Mouse (Mus musculus) MEL (cell line): ENCODE measurements around the gene Tcte1. TPM values are rescaled to one million over a fixed set of nuclear protein-coding genes. Genes with fewer than 3 reads are reported as not detected.

Experiments used
- DNase-seq: peaks from one replicate; pipeline ENCODE4 v3.0.0; 2011; ENCODE audit warnings: low read depth, low spot score
- H3K27ac ChIP-seq: 2 replicates; pipeline ENCODE4 v1.5.1; 2012; ENCODE audit warnings: low read depth, mild to moderate bottlenecking, control low read depth, low read length, moderate library complexity; ENCODE audit not compliant: control insufficient read depth
- H3K27me3 ChIP-seq, 2 experiments: fragments of 150-350 bp in 1 of 2; sonication (generic) in 1 of 2; 2 replicates each; pipeline ENCODE4 v1.6.1; 2012; ENCODE audit warnings: low read length in 2 of 2, mild to moderate bottlenecking in 2 of 2, improper control_type of control experiment in 1 of 2, moderate library complexity in 1 of 2; ENCODE audit not compliant: insufficient read depth in 2 of 2, control insufficient read depth in 1 of 2
- H3K36me3 ChIP-seq, 2 experiments: 2 replicates each; pipeline ENCODE4 v1.6.1; 2012 to 2014; ENCODE audit warnings: low read length in 2 of 2, improper control_type of control experiment in 1 of 2, inconsistent platforms in 1 of 2, mild to moderate bottlenecking in 1 of 2; ENCODE audit not compliant: insufficient read depth in 2 of 2, control insufficient read depth in 1 of 2
- H3K4me1 ChIP-seq, 2 experiments: fragments of 150-350 bp in 1 of 2; sonication (generic) in 1 of 2; 2 replicates each; pipeline ENCODE4 v1.6.1; 2012; ENCODE audit warnings: low read length in 2 of 2, improper control_type of control experiment in 1 of 2, mild to moderate bottlenecking in 1 of 2; ENCODE audit not compliant: insufficient read depth in 2 of 2, control insufficient read depth in 1 of 2
- H3K4me3 ChIP-seq, 2 experiments: fragments of 150-350 bp in 1 of 2; sonication (generic) in 1 of 2; 2 replicates each; pipeline ENCODE4 v1.5.1; 2012; ENCODE audit warnings: low read depth in 2 of 2, low read length in 2 of 2, mild to moderate bottlenecking in 2 of 2, moderate library complexity in 2 of 2, control low read depth in 1 of 2, improper control_type of control experiment in 1 of 2; ENCODE audit not compliant: control insufficient read depth in 1 of 2, insufficient read depth in 1 of 2
- H3K79me2 ChIP-seq: 2 replicates; pipeline ENCODE4 v1.6.1; 2012; ENCODE audit warnings: mild to moderate bottlenecking, low read length, moderate library complexity; ENCODE audit not compliant: control insufficient read depth, poor library complexity, insufficient read depth
- H3K9ac ChIP-seq: 2 replicates; pipeline ENCODE4 v1.6.1; 2012; ENCODE audit warnings: low read depth, mild to moderate bottlenecking, control low read depth, low read length, moderate library complexity; ENCODE audit not compliant: control insufficient read depth, poor library complexity, severe bottlenecking
- H3K9me3 ChIP-seq: fragments of 150-350 bp; sonication (generic); replicated peaks from 2 replicates; pipeline ENCODE4 v1.6.1; 2012; ENCODE audit warnings: mild to moderate bottlenecking, low read length, improper control_type of control experiment, moderate library complexity; ENCODE audit not compliant: insufficient read depth
- BHLHE40 ChIP-seq: IDR thresholded peaks from 2 replicates; pipeline ENCODE4 v1.6.1; 2012; ENCODE audit warnings: low read depth, mild to moderate bottlenecking, inconsistent platforms, low read length, improper control_type of control experiment, borderline replicate concordance
- CTCF ChIP-seq, 3 experiments: IDR thresholded peaks in 2 of 3; conservative IDR thresholded peaks in 1 of 3; 2 replicates each; pipeline ENCODE4 v1.5.1; 2011 to 2012; ENCODE audit warnings: low read length in 3 of 3, low read depth in 2 of 3, mild to moderate bottlenecking in 2 of 3, improper control_type of control experiment in 1 of 3, inconsistent platforms in 1 of 3, mixed read lengths in 1 of 3, moderate library complexity in 1 of 3; ENCODE audit not compliant: control insufficient read depth in 1 of 3, insufficient read depth in 1 of 3, poor library complexity in 1 of 3, severe bottlenecking in 1 of 3
- E2F4 ChIP-seq: IDR thresholded peaks from 2 replicates; pipeline ENCODE4 v1.6.1; 2011; ENCODE audit warnings: low read depth, low read length, improper control_type of control experiment, borderline replicate concordance
- GABPA ChIP-seq: IDR thresholded peaks from 2 replicates; pipeline ENCODE4 v1.6.1; 2012; ENCODE audit warnings: low read depth, mild to moderate bottlenecking, inconsistent platforms, low read length, improper control_type of control experiment, moderate library complexity
- HCFC1 ChIP-seq: IDR thresholded peaks from 2 replicates; pipeline ENCODE4 v1.6.1; 2012; ENCODE audit warnings: low read depth, mild to moderate bottlenecking, inconsistent platforms, low read length, improper control_type of control experiment, moderate library complexity
- JUND ChIP-seq: IDR thresholded peaks from 2 replicates; pipeline ENCODE4 v1.6.1; 2011; ENCODE audit warnings: low read depth, mild to moderate bottlenecking, improper control_type of control experiment, low read length
- MAFK ChIP-seq: IDR thresholded peaks from 2 replicates; pipeline ENCODE4 v1.6.1; 2011; ENCODE audit warnings: low read depth, mild to moderate bottlenecking, low read length, improper control_type of control experiment, borderline replicate concordance
- MAX ChIP-seq: IDR thresholded peaks from 2 replicates; pipeline ENCODE4 v1.6.1; 2011; ENCODE audit warnings: low read length, improper control_type of control experiment
- MAZ ChIP-seq: IDR thresholded peaks from 2 replicates; pipeline ENCODE4 v1.6.1; 2012; ENCODE audit warnings: low read depth, mild to moderate bottlenecking, inconsistent platforms, low read length, improper control_type of control experiment
- MEF2A ChIP-seq: IDR thresholded peaks from 2 replicates; pipeline ENCODE4 v1.6.1; 2014; ENCODE audit warnings: low read depth, mild to moderate bottlenecking, inconsistent platforms, low read length, improper control_type of control experiment; ENCODE audit not compliant: poor library complexity, insufficient replicate concordance, severe bottlenecking; ENCODE audit errors: extremely low read depth
- NELFE ChIP-seq: IDR thresholded peaks from 2 replicates; pipeline ENCODE4 v1.6.1; 2011; ENCODE audit warnings: low read depth, low read length, improper control_type of control experiment
- NRF1 ChIP-seq: IDR thresholded peaks from 2 replicates; pipeline ENCODE4 v1.6.1; 2014; ENCODE audit warnings: low read depth, mild to moderate bottlenecking, inconsistent platforms, low read length, improper control_type of control experiment, moderate library complexity; ENCODE audit not compliant: poor library complexity, insufficient read depth, severe bottlenecking
- POLR2AphosphoS2 ChIP-seq: IDR thresholded peaks from 2 replicates; pipeline ENCODE4 v1.6.1; 2011; ENCODE audit warnings: low read length, improper control_type of control experiment
- RAD21 ChIP-seq: IDR thresholded peaks from 2 replicates; pipeline ENCODE4 v1.6.1; 2011; ENCODE audit warnings: mild to moderate bottlenecking, low read depth, low read length, improper control_type of control experiment
- SIN3A ChIP-seq: IDR thresholded peaks from 2 replicates; pipeline ENCODE4 v1.6.1; 2012; ENCODE audit warnings: low read length, improper control_type of control experiment, inconsistent platforms
- TBP ChIP-seq: IDR thresholded peaks from 2 replicates; pipeline ENCODE4 v1.8.0; 2011; ENCODE audit warnings: low read depth, low read length, improper control_type of control experiment
- ZC3H11A ChIP-seq: IDR thresholded peaks from 2 replicates; pipeline ENCODE4 v1.6.1; 2012; ENCODE audit warnings: low read depth, mild to moderate bottlenecking, inconsistent platforms, low read length, improper control_type of control experiment
- ZKSCAN1 ChIP-seq: IDR thresholded peaks from 2 replicates; pipeline ENCODE4 v1.6.1; 2012; ENCODE audit warnings: low read depth, mild to moderate bottlenecking, inconsistent platforms, low read length, improper control_type of control experiment, moderate library complexity
- ZMIZ1 ChIP-seq: IDR thresholded peaks from 2 replicates; pipeline ENCODE4 v1.6.1; 2012; ENCODE audit warnings: low read depth, mild to moderate bottlenecking, inconsistent platforms, low read length, improper control_type of control experiment, moderate library complexity
- polyA plus RNA-seq, 2 experiments: library from polyadenylated mRNA; stranded (reverse) in 1 of 2; unstranded in 1 of 2; fragments of >175 nt in 1 of 2; fragments of >200 nt in 1 of 2; gene quantifications; 2 replicates each; pipeline versions ENCODE4 v1.2.1 to v1.2.4; 2012; ENCODE audit warnings: low replicate concordance in 2 of 2, low read depth in 1 of 2; ENCODE audit not compliant: insufficient read length in 2 of 2, insufficient read depth in 1 of 2, missing spikeins in 1 of 2
- total RNA-seq: library from RNA; depleted of rRNA; stranded (reverse); fragments of 300-350 nt; gene quantifications from 2 replicates; pipeline ENCODE4 v1.2.3, GENCODE M21; 2012

Tcte1 gene
- total and polyA plus RNA-seq, 3 experiments = not detected

DNA sequence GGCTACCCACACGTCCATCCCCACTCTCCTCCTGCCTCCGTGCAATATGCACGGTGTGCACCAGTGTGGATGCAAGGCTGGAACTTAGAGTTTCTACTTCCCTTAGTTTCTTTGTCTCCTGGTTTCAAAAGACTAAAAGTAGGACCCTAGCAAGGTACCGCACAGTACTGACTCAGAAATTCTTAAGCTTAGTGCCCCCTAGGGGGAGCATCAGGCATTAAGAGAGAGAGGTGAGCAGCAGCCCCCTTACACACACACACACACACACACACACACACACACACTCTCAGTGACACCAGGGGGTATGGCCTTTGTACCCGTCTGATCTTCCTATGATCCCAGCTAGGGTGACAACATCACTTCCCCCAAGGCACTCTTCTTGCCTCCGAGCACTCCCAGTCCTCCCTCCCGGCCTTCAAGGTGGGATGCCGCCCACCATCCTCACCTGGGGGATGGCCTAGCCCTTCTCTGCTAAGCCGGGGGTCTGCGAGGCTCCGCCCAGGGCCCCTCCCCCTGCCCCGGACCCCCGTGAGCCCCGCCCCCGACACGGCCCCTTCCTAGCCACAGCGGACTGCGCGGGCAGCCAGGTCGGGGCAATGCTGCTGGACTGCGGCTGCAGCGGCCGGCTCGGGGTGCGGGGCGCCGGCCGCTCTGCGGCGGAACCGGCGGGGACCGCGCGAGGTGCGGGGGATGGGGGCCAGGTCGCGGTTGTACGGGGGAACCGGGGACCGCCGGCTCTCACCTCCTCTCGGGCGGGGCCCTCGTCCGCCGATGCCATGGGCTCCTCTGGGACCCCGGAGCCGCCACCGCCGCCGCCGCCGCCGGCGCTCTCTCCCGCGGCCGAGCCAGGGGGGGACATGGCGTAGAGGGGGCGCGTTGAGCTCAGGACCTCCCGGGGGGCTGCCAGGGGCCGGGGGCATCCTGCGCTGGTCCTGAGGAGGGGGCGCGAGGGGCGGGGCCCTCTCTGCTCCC, 25.6 kb downstream of the Tcte1 start:
- Histone ChIP-seq H3K27ac (no peak overlapping the region), H3K36me3 (no peaks in the 10 kb centered on the region), H3K79me2 (no peaks in the 10 kb centered on the region), H3K27me3 (peaks cover 0 to 2% of the 10 kb centered on the region in 2 experiments; a peak in 3 of 4 replicates), H3K4me3 (peak overlapping the region; percentile 30 to 78; a peak in 3 of 4 replicates), H3K9me3 (no peaks in the 10 kb centered on the region), H3K4me1 (peaks cover 0 to 11% of the 10 kb centered on the region in 2 experiments; a peak in 1 of 4 replicates), H3K9ac (peak overlapping the region; percentile 49)
- peak; percentile 64 for DNase-seq
- TF ChIP-seq GABPA (no peak), HCFC1 (no peak), MEF2A (no peak), POLR2AphosphoS2 (no peak), MAX (no peak), ZMIZ1 (no peak), BHLHE40 (no peak), CTCF (IDR thresholded peaks at IDR 0.05 in 2 of 3, conservative IDR thresholded peaks at IDR 0.05 in 1 of 3; ENCODE audit: control insufficient read depth in 1 of 3, insufficient read depth in 1 of 3, low read depth in 2 of 3, low read length in 3 of 3, poor library complexity in 1 of 3, severe bottlenecking in 1 of 3) (peak; percentile 47 to 55 (median 54)), NELFE (no peak), RAD21 (peak; percentile 4), MAFK (no peak), E2F4 (no peak), JUND (no peak), TBP (no peak), SIN3A (no peak), NRF1 (no peak), MAZ (no peak; the same call in 1 of the 2 replicates), ZC3H11A (0 out of 2 replicates have a peak, but pooled peaks have one; percentile 9), ZKSCAN1 (no peak)
